Mouse (Mus musculus): ENCODE measurements around the gene Cetn4. TPM values are rescaled to one million over a fixed set of nuclear protein-coding genes. Genes with fewer than 3 reads are reported as not detected.

Gene Cetn4
- polyA plus RNA-seq, 1 experiment: 8.1 TPM

- TF ChIP-seq CTCF (IDR thresholded peaks at IDR 0.05; ENCODE audit: borderline replicate concordance, insufficient read depth, low read depth, low read length) (no peak), POLR2A (IDR thresholded peaks at IDR 0.05; ENCODE audit: borderline replicate concordance, insufficient read depth, low read length) (no peak)
- Histone ChIP-seq H3K4me3 (replicated peaks; ENCODE audit: insufficient read depth, low read depth, low read length) (no peak overlapping the region), H3K4me1 (ENCODE audit: control insufficient read depth, insufficient read depth, low read length) (no peaks in the 10 kb centered on the region), H3K27me3 (ENCODE audit: control insufficient read depth, insufficient read depth, low read length) (no peaks in the 10 kb centered on the region), H3K27ac (ENCODE audit: insufficient read depth, low read length) (no peak overlapping the region)
- 67% methylated on average over 3 of the region's 3 CpGs for WGBS
- no peak for DNase-seq
Observed at GRCm38 (mm10) chr3:37299470-37299869, 13.0 kb downstream of the Cetn4 start.

- Histone ChIP-seq H3K4me3 (replicated peaks; ENCODE audit: insufficient read depth, low read depth, low read length) (no peak overlapping the region), H3K27ac (ENCODE audit: insufficient read depth, low read length) (no peak overlapping the region), H3K4me1 (ENCODE audit: control insufficient read depth, insufficient read depth, low read length) (no peaks in the 10 kb centered on the region), H3K27me3 (ENCODE audit: control insufficient read depth, insufficient read depth, low read length) (no peaks in the 10 kb centered on the region; the same call in 1 of the 2 replicates)
- TF ChIP-seq CTCF (IDR thresholded peaks at IDR 0.05; ENCODE audit: borderline replicate concordance, insufficient read depth, low read depth, low read length): no peak
- no peak for TF ChIP-seq POLR2A (IDR thresholded peaks at IDR 0.05; ENCODE audit: borderline replicate concordance, insufficient read depth, low read length)
- whole genome bisulfite sequencing: 80% methylated on average over 2 of the region's 2 CpGs
- DNase-seq: no peak
Observed at GRCm38 (mm10) chr3:37292654-37293053, 19.9 kb downstream of the Cetn4 start.

GRCm38 (mm10) chr3:37291929-37292328, 20.6 kb downstream of the Cetn4 start:
- Histone ChIP-seq H3K4me3 (replicated peaks; ENCODE audit: insufficient read depth, low read depth, low read length) (no peak overlapping the region), H3K27me3 (ENCODE audit: control insufficient read depth, insufficient read depth, low read length) (no peaks in the 10 kb centered on the region; the same call in 1 of the 2 replicates), H3K4me1 (ENCODE audit: control insufficient read depth, insufficient read depth, low read length) (no peaks in the 10 kb centered on the region), H3K27ac (ENCODE audit: insufficient read depth, low read length) (no peak overlapping the region)
- 79% methylated on average over 2 of the region's 2 CpGs for WGBS
- no peak for TF ChIP-seq CTCF (IDR thresholded peaks at IDR 0.05; ENCODE audit: borderline replicate concordance, insufficient read depth, low read depth, low read length)
- no peak for TF ChIP-seq POLR2A (IDR thresholded peaks at IDR 0.05; ENCODE audit: borderline replicate concordance, insufficient read depth, low read length)
- no peak for DNase-seq

- no peak overlapping the region for H3K4me3 ChIP-seq (replicated peaks; ENCODE audit: insufficient read depth, low read depth, low read length)
- TF ChIP-seq CTCF (IDR thresholded peaks at IDR 0.05; ENCODE audit: borderline replicate concordance, insufficient read depth, low read depth, low read length): no peak
- no peak for TF ChIP-seq POLR2A (IDR thresholded peaks at IDR 0.05; ENCODE audit: borderline replicate concordance, insufficient read depth, low read length)
- 24% methylated on average over 7 of the region's 7 CpGs for WGBS
- H3K27me3 ChIP-seq (ENCODE audit: control insufficient read depth, insufficient read depth, low read length): no peaks in the 10 kb centered on the region; the same call in 1 of the 2 replicates
- no peak overlapping the region for H3K27ac ChIP-seq (ENCODE audit: insufficient read depth, low read length)
- no peaks in the 10 kb centered on the region for H3K4me1 ChIP-seq (ENCODE audit: control insufficient read depth, insufficient read depth, low read length)
- DNase-seq: no peak
Observed at GRCm38 (mm10) chr3:37290881-37291541, 21.5 kb downstream of the Cetn4 start.

- Histone ChIP-seq H3K27ac (ENCODE audit: insufficient read depth, low read length) (no peak overlapping the region), H3K4me3 (replicated peaks; ENCODE audit: insufficient read depth, low read depth, low read length) (no peak overlapping the region), H3K4me1 (ENCODE audit: control insufficient read depth, insufficient read depth, low read length) (no peaks in the 10 kb centered on the region), H3K27me3 (ENCODE audit: control insufficient read depth, insufficient read depth, low read length) (no peaks in the 10 kb centered on the region; the same call in 1 of the 2 replicates)
- TF ChIP-seq POLR2A (IDR thresholded peaks at IDR 0.05; ENCODE audit: borderline replicate concordance, insufficient read depth, low read length) (no peak), CTCF (IDR thresholded peaks at IDR 0.05; ENCODE audit: borderline replicate concordance, insufficient read depth, low read depth, low read length) (no peak)
- no peak for DNase-seq
- 96% methylated on average over 2 of the region's 2 CpGs for WGBS
Observed at GRCm38 (mm10) chr3:37289237-37289636, 23.3 kb downstream of the Cetn4 start.

- Histone ChIP-seq H3K4me3 (replicated peaks; ENCODE audit: insufficient read depth, low read depth, low read length) (no peak overlapping the region), H3K4me1 (ENCODE audit: control insufficient read depth, insufficient read depth, low read length) (no peaks in the 10 kb centered on the region), H3K27me3 (ENCODE audit: control insufficient read depth, insufficient read depth, low read length) (no peaks in the 10 kb centered on the region; the same call in 1 of the 2 replicates), H3K27ac (ENCODE audit: insufficient read depth, low read length) (no peak overlapping the region)
- WGBS: 85% methylated on average over 4 of the region's 4 CpGs
- TF ChIP-seq CTCF (IDR thresholded peaks at IDR 0.05; ENCODE audit: borderline replicate concordance, insufficient read depth, low read depth, low read length): no peak
- DNase-seq: no peak
Observed at GRCm38 (mm10) chr3:37283234-37283633, 29.3 kb downstream of the Cetn4 start.

- TF ChIP-seq POLR2A (IDR thresholded peaks at IDR 0.05; ENCODE audit: borderline replicate concordance, insufficient read depth, low read length): no peak
- no peak for TF ChIP-seq CTCF (IDR thresholded peaks at IDR 0.05; ENCODE audit: borderline replicate concordance, insufficient read depth, low read depth, low read length)
- 43% methylated on average over 11 of the region's 11 CpGs for WGBS
- H3K4me3 ChIP-seq (replicated peaks; ENCODE audit: insufficient read depth, low read depth, low read length): no peak overlapping the region
- DNase-seq: no peak
- no peak overlapping the region for H3K27ac ChIP-seq (ENCODE audit: insufficient read depth, low read length)
- H3K4me1 ChIP-seq (ENCODE audit: control insufficient read depth, insufficient read depth, low read length): no peaks in the 10 kb centered on the region
- no peaks in the 10 kb centered on the region for H3K27me3 ChIP-seq (ENCODE audit: control insufficient read depth, insufficient read depth, low read length)
Observed at GRCm38 (mm10) chr3:37282299-37282922, 30.1 kb downstream of the Cetn4 start.

- Histone ChIP-seq H3K4me3 (replicated peaks; ENCODE audit: insufficient read depth, low read depth, low read length) (no peak overlapping the region), H3K4me1 (ENCODE audit: control insufficient read depth, insufficient read depth, low read length) (no peaks in the 10 kb centered on the region), H3K27ac (ENCODE audit: insufficient read depth, low read length) (no peak overlapping the region), H3K27me3 (ENCODE audit: control insufficient read depth, insufficient read depth, low read length) (no peaks in the 10 kb centered on the region)
- no peak for TF ChIP-seq POLR2A (IDR thresholded peaks at IDR 0.05; ENCODE audit: borderline replicate concordance, insufficient read depth, low read length)
- no peak for TF ChIP-seq CTCF (IDR thresholded peaks at IDR 0.05; ENCODE audit: borderline replicate concordance, insufficient read depth, low read depth, low read length)
- DNase-seq: no peak
- WGBS: 87% methylated on average over 8 of the region's 8 CpGs
Observed at GRCm38 (mm10) chr3:37280871-37281270, 31.6 kb downstream of the Cetn4 start.

Data from cerebellum, adult 2 months (tissue).